Mouse (Mus musculus) liver, embryonic 13.5 days (tissue): ENCODE data around the gene Mlxipl. TPM values are rescaled to one million over a fixed set of nuclear protein-coding genes. Genes with fewer than 3 reads are reported as not detected.

Experiments
- ATAC-seq: fragments of 200-750 bp; cut with Nextera tagmentation; 2 replicates; pipeline ENCODE4 v1.8.0; 2017; ENCODE audit warnings: low read depth, mild to moderate bottlenecking, moderate number of reproducible peaks, moderate library complexity
- DNase-seq: peaks from one replicate; pipeline ENCODE4 v3.0.0; 2022
- H3K27ac ChIP-seq: fragments of 300-500 bp; sonication (generic); 2 replicates; pipeline ENCODE4 v1.5.1; 2015; ENCODE audit warnings: moderate library complexity, mild to moderate bottlenecking, inconsistent platforms
- H3K27me3 ChIP-seq: fragments of 300-500 bp; sonication (generic); 2 replicates; pipeline ENCODE4 v1.6.1; 2015; ENCODE audit warnings: mild to moderate bottlenecking, inconsistent platforms
- H3K36me3 ChIP-seq: fragments of 300-500 bp; sonication (generic); 2 replicates; pipeline ENCODE4 v1.6.1; 2015; ENCODE audit warnings: mild to moderate bottlenecking, inconsistent platforms
- H3K4me1 ChIP-seq: fragments of 300-500 bp; sonication (generic); replicated peaks from 2 replicates; pipeline ENCODE4 v1.6.1; 2015; ENCODE audit warnings: inconsistent platforms
- H3K4me2 ChIP-seq: fragments of 300-500 bp; sonication (generic); 2 replicates; pipeline ENCODE4 v1.6.1; 2015; ENCODE audit warnings: inconsistent platforms, mild to moderate bottlenecking, moderate library complexity
- H3K4me3 ChIP-seq: fragments of 300-500 bp; sonication (generic); replicated peaks from 2 replicates; pipeline ENCODE4 v1.5.1; 2015; ENCODE audit warnings: mild to moderate bottlenecking, inconsistent platforms
- H3K9ac ChIP-seq: fragments of 300-500 bp; sonication (generic); 2 replicates; pipeline ENCODE4 v1.6.1; 2015; ENCODE audit warnings: mild to moderate bottlenecking, inconsistent platforms
- H3K9me3 ChIP-seq: fragments of 300-500 bp; sonication (generic); replicated peaks from 2 replicates; pipeline ENCODE4 v1.6.1; 2016; ENCODE audit warnings: inconsistent platforms
- WGBS: fragments of 180-500 bp; shearing (Covaris S2); methylation state at CpG from one replicate; pipeline ENCODE4 v1.1.7; 2015; ENCODE audit not compliant: insufficient replicate concordance; 5-methylcytosine and 5-hydroxymethylcytosine counted together
- polyA plus RNA-seq: library from polyadenylated mRNA; unstranded; fragments of >200 nt; fragmentation: Nextera tagmentation; extraction: Ambion mirVana; gene quantifications from 2 replicates; pipeline ENCODE4 v1.2.1, GENCODE M21; 2015

The Mlxipl gene
- polyA plus RNA-seq, 1 experiment from 2014 or later, result 8.5 TPM

DNA sequence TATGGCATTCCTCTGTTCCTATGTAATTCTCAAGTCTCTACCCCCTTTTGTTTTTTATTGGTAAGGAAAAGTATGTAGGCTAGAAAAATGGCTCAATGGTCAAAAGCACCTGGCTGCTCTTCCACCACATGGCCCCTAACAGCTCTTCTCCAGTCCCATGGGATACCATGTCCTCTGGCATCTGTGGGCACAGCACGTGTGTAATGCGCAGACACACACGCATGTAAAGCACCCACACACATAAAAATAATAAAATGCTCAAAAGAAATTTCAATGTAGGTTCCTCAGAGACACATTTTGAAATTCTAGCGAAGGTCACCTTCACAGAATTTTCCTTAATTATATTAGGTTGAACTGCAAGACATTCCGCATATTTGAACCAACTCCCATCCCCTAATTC, 79.8 kb downstream of the Mlxipl start:
- H3K4me2 ChIP-seq, result peak overlapping the region; percentile 77
- H3K27ac ChIP-seq, result peak overlapping the region; percentile 95
- H3K27me3 ChIP-seq, result no peaks in the 10 kb centered on the region
- 82% methylated on average over 5 of the region's 5 CpGs for WGBS
- H3K4me3 ChIP-seq, result peak overlapping the region; percentile 84
- H3K36me3 ChIP-seq, result peaks cover 41% of the 10 kb centered on the region
- H3K9ac ChIP-seq, result peak overlapping the region; percentile 91
- H3K9me3 ChIP-seq, result no peaks in the 10 kb centered on the region
- H3K4me1 ChIP-seq, result peaks cover 42% of the 10 kb centered on the region
- no peak for DNase-seq
- ATAC-seq, result no peak

DNA sequence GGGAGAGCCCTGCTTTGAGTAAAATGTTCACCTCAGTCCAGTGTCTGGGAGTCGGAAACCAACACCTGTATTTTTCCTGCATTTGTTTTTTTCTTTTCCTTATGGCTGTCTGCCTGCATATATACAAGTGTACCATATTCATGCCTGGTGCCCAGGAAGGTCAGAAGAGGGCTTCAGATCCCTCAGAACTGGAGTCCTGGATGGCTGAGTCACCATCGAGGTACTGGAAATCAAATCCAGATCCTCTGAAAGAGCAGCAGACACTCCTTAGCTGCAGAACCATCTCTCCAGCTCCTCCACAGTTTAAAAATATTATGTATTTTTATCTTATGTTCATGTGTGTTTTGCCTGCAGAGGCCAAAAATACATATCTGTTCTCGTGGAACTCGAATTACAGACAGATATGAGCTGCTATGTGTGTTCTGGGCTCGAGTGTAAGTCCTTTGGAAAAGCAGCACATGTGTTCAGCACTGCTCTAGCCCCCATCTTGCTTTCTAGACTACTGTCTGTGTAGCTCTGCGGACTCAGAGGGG, 82.1 kb downstream of the Mlxipl start:
- no peak overlapping the region for H3K4me2 ChIP-seq
- 80% methylated on average over 6 of the region's 6 CpGs for WGBS
- peaks cover 57% of the 10 kb centered on the region for H3K36me3 ChIP-seq
- H3K27ac ChIP-seq, result no peak overlapping the region
- DNase-seq (no peak), ATAC-seq (no peak)
- H3K4me1 ChIP-seq, result peaks cover 42% of the 10 kb centered on the region
- no peak overlapping the region for H3K4me3 ChIP-seq
- no peaks in the 10 kb centered on the region for H3K27me3 ChIP-seq
- H3K9me3 ChIP-seq, result no peaks in the 10 kb centered on the region
- no peak overlapping the region for H3K9ac ChIP-seq

DNA sequence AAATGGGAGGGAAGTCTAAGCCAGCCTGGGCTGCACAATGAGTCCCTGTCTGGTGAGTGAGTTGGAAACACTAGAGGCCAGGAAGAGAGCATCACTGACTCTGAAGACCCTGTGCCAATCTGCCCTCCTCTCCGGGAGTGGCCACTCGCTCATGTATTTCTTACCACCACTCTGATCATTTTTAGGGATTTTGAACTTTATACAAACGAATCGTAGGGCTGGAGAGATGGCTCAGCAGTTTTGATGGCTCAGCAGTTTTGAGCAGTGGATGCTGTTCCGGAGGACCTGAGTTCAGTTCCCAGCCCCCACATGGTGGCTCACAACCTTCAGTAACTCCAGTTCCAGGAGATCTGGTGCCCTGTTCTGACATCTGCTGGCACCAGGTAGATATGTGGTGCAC, 83.3 kb downstream of the Mlxipl start:
- ATAC-seq (no peak), DNase-seq (no peak)
- Histone ChIP-seq H3K4me1 (peaks cover 38% of the 10 kb centered on the region), H3K27me3 (no peaks in the 10 kb centered on the region), H3K4me3 (no peak overlapping the region), H3K9ac (no peak overlapping the region), H3K9me3 (no peaks in the 10 kb centered on the region), H3K36me3 (peaks cover 69% of the 10 kb centered on the region), H3K4me2 (no peak overlapping the region), H3K27ac (no peak overlapping the region)
- WGBS, result 90% methylated on average over 5 of the region's 5 CpGs

DNA sequence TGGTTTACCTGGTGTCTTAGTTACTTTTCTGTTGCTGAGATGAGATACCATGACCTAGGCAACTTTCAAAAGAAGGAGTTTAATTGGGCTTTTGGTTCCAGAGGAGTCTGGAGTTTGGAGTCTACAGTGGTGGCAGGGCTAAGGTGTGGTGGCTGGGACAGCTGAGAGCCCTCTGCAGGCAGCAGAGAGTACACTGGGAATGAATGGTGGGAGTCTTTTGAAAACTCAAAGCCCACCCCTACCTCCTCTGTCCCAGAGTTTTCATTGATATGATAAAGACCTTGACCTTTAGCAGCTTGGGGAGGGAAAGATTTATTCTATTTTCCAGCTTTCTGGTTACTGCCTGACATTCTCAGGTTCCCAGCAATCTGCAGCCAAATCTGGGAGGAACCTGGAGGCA, 85.4 kb downstream of the Mlxipl start:
- Histone ChIP-seq H3K4me1 (peaks cover 26% of the 10 kb centered on the region), H3K27ac (no peak overlapping the region), H3K27me3 (no peaks in the 10 kb centered on the region), H3K4me2 (no peak overlapping the region), H3K4me3 (no peak overlapping the region), H3K36me3 (peaks cover 90% of the 10 kb centered on the region), H3K9ac (no peak overlapping the region), H3K9me3 (no peaks in the 10 kb centered on the region)
- no peak for DNase-seq
- ATAC-seq, result no peak

DNA sequence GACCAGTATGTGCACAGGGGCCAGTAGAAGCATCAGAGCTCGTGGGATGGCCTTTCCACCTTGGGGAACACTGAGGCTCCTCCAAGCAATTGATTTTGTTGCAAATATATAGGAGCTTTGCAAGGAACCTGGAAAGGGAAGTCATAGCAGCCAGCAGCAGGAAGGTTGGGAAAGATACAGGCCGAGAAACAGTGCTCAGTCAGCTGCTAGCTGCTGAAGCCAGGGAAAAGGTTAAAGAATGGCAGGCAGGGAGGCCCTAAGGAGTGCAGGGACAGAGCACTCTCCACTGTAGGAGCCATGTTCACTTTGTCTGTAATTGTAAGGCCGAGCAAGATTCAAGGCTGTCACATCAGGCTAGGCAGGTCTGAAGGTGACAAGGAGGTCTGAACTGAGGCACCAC, 88.8 kb downstream of the Mlxipl start:
- 68% methylated on average over 3 of the region's 3 CpGs for WGBS
- Histone ChIP-seq H3K4me1 (peaks cover 10% of the 10 kb centered on the region), H3K4me3 (no peak overlapping the region), H3K4me2 (no peak overlapping the region), H3K9ac (no peak overlapping the region), H3K9me3 (no peaks in the 10 kb centered on the region), H3K36me3 (peaks cover 87% of the 10 kb centered on the region), H3K27ac (0 out of 2 replicates have a peak overlapping the region, but pooled peaks have one; percentile 36), H3K27me3 (no peaks in the 10 kb centered on the region)
- DNase-seq (no peak), ATAC-seq (no peak)

DNA sequence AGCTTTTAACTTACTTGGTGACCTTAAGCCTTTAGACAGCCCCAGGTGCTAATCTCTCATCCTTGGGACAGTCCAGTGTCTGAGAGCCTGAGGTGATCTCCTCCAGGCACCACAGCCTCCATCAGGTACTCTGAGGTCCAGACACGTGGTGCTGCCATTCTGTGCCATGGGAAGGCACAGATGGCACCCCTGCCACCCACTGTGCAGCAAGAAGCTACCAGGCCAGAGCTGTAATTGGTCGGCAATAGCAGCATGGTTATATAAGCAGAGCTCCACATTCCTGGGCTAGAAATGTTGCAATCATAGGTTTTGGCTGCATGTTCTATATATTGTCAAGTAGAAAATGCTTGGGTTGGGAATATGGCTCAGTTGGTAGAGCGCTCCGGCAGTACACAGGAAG, 89.3 kb downstream of the Mlxipl start:
- WGBS, result 84% methylated on average over 4 of the region's 4 CpGs
- no peaks in the 10 kb centered on the region for H3K27me3 ChIP-seq
- peaks cover 11% of the 10 kb centered on the region for H3K4me1 ChIP-seq
- no peaks in the 10 kb centered on the region for H3K9me3 ChIP-seq
- DNase-seq (no peak), ATAC-seq (no peak)
- no peak overlapping the region for H3K4me2 ChIP-seq
- H3K36me3 ChIP-seq, result peaks cover 83% of the 10 kb centered on the region
- H3K9ac ChIP-seq, result no peak overlapping the region
- H3K27ac ChIP-seq, result no peak overlapping the region
- no peak overlapping the region for H3K4me3 ChIP-seq

DNA sequence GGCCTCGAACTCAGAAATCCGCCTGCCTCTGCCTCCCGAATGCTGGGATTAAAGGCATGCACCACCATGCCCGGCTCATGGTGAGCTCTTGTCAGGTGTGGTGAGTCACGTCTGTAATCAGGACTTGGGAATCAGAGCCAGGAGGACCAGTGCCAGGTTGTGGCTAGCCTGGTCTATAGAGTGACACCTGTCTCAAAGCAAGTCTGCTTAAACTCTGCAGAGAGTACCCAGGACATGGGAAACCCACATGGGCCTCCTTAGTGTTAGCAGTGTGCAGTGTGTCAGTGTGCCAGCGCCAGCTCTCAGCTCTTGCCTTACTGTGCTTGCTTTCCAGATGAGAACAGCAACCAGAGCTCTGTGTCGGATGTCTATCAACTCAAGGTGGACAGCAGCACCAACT, 89.9 kb downstream of the Mlxipl start:
- H3K9ac ChIP-seq, result no peak overlapping the region
- no peaks in the 10 kb centered on the region for H3K27me3 ChIP-seq
- H3K4me1 ChIP-seq, result peaks cover 11% of the 10 kb centered on the region
- peaks cover 76% of the 10 kb centered on the region for H3K36me3 ChIP-seq
- no peaks in the 10 kb centered on the region for H3K9me3 ChIP-seq
- 83% methylated on average over 7 of the region's 7 CpGs for WGBS
- no peak overlapping the region for H3K27ac ChIP-seq
- no peak overlapping the region for H3K4me2 ChIP-seq
- ATAC-seq (no peak), DNase-seq (no peak)
- no peak overlapping the region for H3K4me3 ChIP-seq

DNA sequence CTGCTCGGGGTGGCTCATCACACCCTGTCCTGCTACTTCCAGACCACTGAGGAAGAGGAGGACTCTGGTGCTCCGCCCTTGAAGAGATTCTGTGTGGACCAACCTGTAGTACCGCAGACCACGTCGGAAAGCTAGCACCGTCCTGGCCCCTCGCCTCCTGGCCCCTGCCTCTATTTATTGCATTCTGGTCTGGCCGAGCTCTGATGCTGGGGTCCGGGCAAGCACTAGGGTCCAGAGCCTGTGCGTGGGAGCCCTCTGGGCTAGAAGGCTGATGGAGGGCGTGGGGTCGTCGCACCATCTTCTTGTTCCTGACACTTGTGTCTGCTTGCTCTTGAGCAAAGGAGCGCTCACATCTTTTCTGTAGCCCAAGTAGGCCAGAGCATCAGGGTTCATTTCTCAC, 91.1 kb downstream of the Mlxipl start:
- ATAC-seq, result no peak
- WGBS, result 90% methylated on average over 14 of the region's 14 CpGs
- no peak overlapping the region for H3K27ac ChIP-seq
- DNase-seq, result no peak
- H3K9me3 ChIP-seq, result no peaks in the 10 kb centered on the region
- no peaks in the 10 kb centered on the region for H3K27me3 ChIP-seq
- no peak overlapping the region for H3K9ac ChIP-seq
- peaks cover 66% of the 10 kb centered on the region for H3K36me3 ChIP-seq
- no peak overlapping the region for H3K4me2 ChIP-seq
- no peak overlapping the region for H3K4me3 ChIP-seq
- H3K4me1 ChIP-seq, result peaks cover 20% of the 10 kb centered on the region

DNA sequence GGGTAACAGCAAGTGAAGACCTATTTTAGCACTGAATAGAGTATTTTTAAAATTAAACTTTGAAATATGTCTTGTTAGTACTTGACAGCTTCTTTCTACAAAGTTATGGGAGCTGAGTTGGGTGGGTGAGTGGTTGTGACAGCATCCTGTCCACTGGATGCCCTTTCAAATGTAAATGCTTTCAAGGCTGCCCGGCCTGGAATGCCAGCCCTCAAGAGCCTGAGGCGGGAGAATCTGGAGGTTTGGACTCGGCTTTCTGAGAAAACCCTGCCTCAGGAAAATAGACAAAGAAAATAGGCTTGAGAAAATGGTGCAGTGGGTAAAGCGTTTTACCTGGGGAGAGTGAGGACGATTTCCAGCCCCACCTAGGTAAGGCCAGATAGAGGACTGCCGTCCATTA, 92.1 kb downstream of the Mlxipl start:
- Histone ChIP-seq H3K4me1 (peaks cover 27% of the 10 kb centered on the region), H3K27me3 (no peaks in the 10 kb centered on the region), H3K27ac (no peak overlapping the region), H3K4me3 (no peak overlapping the region), H3K9me3 (no peaks in the 10 kb centered on the region), H3K36me3 (peaks cover 61% of the 10 kb centered on the region), H3K4me2 (no peak overlapping the region), H3K9ac (no peak overlapping the region)
- 77% methylated on average over 6 of the region's 6 CpGs for WGBS
- DNase-seq (no peak), ATAC-seq (no peak)

DNA sequence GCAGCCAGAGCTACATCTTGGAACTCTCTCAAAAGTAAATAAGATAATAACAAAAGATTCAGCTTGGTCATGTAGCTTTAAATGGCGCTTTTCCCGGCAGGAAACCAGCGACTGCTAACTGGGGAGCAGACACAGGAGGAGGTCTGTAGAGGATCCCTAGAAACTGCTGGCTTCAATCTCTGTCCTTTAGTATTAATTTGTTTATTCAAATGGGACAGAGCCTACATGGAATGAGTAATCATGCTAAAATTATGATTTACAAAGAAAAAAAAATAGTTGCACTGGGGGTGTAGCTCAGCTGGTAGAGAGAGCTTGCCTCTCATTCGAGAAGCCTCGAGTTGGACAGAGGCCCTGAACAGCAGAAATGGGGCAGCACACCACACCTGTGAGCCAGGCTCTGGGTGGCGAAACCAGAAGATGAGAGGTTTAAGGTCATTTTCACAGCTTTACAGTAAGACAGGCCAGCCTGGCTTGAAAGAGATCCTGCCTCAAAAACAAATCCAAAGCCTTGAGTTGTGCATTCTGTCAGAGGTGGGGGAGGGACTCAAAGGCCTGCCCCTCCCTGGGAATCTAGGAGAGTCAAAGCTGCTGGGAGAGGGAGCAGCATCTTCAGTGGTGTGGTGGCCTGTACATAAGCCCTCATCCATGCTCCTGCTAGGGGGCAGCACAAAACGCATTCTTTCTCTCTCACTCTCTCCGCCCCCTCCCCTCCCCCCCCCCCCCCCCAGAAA, 93.6 kb downstream of the Mlxipl start:
- Histone ChIP-seq H3K4me3 (no peak overlapping the region), H3K9ac (no peak overlapping the region), H3K27me3 (no peaks in the 10 kb centered on the region), H3K36me3 (peaks cover 46% of the 10 kb centered on the region), H3K27ac (peak overlapping the region; percentile 57), H3K4me1 (peaks cover 25% of the 10 kb centered on the region), H3K4me2 (no peak overlapping the region), H3K9me3 (no peaks in the 10 kb centered on the region)
- no peak for DNase-seq
- no peak for ATAC-seq
- 65% methylated on average over 8 of the region's 8 CpGs for WGBS

DNA sequence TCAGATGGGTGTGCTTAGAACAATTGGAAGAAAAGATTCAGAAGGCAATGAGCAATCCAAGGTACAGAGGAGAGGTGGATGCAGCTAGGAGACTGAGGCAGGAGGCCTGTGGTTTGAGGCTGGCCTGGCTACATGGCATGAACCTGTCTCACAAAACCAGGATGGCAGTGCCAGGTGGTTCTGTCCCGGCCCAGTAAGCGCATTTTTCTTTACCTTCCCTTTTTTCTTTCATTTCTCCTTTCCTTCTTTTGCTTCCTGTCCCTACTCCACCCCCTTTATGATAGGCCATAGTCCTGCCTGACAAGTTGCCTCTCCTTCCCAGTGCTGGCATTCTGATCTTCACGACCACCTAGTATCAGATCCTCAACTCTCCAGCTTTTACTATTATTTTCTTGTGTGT, 95.3 kb downstream of the Mlxipl start:
- 83% methylated on average over 3 of the region's 3 CpGs for WGBS
- no peak overlapping the region for H3K9ac ChIP-seq
- H3K4me3 ChIP-seq, result no peak overlapping the region
- DNase-seq (no peak), ATAC-seq (no peak)
- peaks cover 42% of the 10 kb centered on the region for H3K4me1 ChIP-seq
- peak overlapping the region; percentile 63 for H3K27ac ChIP-seq
- H3K4me2 ChIP-seq, result no peak overlapping the region
- no peaks in the 10 kb centered on the region for H3K27me3 ChIP-seq
- H3K9me3 ChIP-seq, result no peaks in the 10 kb centered on the region
- H3K36me3 ChIP-seq, result peaks cover 42% of the 10 kb centered on the region

DNA sequence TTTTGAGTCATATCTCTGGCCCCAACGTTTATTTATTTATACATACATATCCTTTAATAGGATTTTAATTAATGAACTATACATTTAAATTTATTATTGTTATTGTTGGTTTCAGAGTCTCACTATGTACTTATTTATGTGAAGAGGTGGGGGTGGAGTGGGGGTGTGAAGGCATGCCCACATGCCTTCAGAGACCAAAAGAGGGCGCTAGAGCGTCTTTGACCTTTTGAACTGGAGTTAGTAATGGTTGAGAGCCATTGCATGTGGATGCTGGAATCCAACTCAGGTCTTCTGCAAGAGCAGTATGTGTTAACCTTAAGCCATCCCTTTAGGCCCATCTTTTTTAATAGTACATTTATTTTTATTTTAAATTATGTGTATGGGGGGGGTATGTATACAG, 95.9 kb downstream of the Mlxipl start:
- WGBS, result 18% methylated on average over 3 of the region's 3 CpGs
- Histone ChIP-seq H3K27ac (peak overlapping the region; percentile 96; the same call in 1 of the 2 replicates), H3K36me3 (peaks cover 41% of the 10 kb centered on the region), H3K27me3 (no peaks in the 10 kb centered on the region), H3K9ac (no peak overlapping the region; the same call in 1 of the 2 replicates), H3K4me3 (peak overlapping the region; percentile 99; the same call in 1 of the 2 replicates), H3K4me2 (peak overlapping the region; percentile 83), H3K4me1 (peaks cover 48% of the 10 kb centered on the region), H3K9me3 (no peaks in the 10 kb centered on the region)
- ATAC-seq (no peak), DNase-seq (peak; percentile 41)
